Mouse (Mus musculus): Measurements from ENCODE around the gene Zfp189. TPM values are rescaled to one million over a fixed set of nuclear protein-coding genes. Genes with fewer than 3 reads are reported as not detected.
A peak's percentile ranks its signal among the peaks of the same experiment; 100 is the strongest.

The Zfp189 gene
- polyA plus RNA-seq, 1 experiment from 2014 or later = 3.1 TPM

- no peaks in the 10 kb centered on the region for H3K36me3 ChIP-seq (replicated peaks)
- ATAC-seq (ENCODE audit: insufficient read depth) = peak; percentile 47
- H3K4me3 ChIP-seq (replicated peaks) = no peak overlapping the region
- no peak overlapping the region for H3K9ac ChIP-seq
- H3K4me2 ChIP-seq = no peak overlapping the region
- 15% methylated on average over 3 of the region's 3 CpGs for WGBS (ENCODE audit: insufficient replicate concordance)
- no peak overlapping the region for H3K27ac ChIP-seq (replicated peaks)
- H3K27me3 ChIP-seq = no peaks in the 10 kb centered on the region
- no peaks in the 10 kb centered on the region for H3K4me1 ChIP-seq (replicated peaks)
- no peaks in the 10 kb centered on the region for H3K9me3 ChIP-seq (replicated peaks)
Observed at GRCm38 (mm10) chr4:49567613-49568012, 46.6 kb downstream of the Zfp189 start.

GRCm38 (mm10) chr4:49572194-49572593, 51.2 kb downstream of the Zfp189 start:
- Histone ChIP-seq H3K36me3 (replicated peaks) (no peaks in the 10 kb centered on the region), H3K4me2 (no peak overlapping the region), H3K4me3 (replicated peaks) (no peak overlapping the region), H3K27me3 (no peaks in the 10 kb centered on the region), H3K9me3 (replicated peaks) (no peaks in the 10 kb centered on the region), H3K4me1 (replicated peaks) (no peaks in the 10 kb centered on the region), H3K9ac (no peak overlapping the region), H3K27ac (replicated peaks) (no peak overlapping the region)
- ATAC-seq (ENCODE audit: insufficient read depth) = no peak
- 80% methylated on average over 4 of the region's 4 CpGs for WGBS (ENCODE audit: insufficient replicate concordance)

Other genes with a start within 250 kb of the Zfp189 start
- 0.30 and 0.76 TPM in 2 replicates for gene Acnat2, start 113.0 kb upstream of the Zfp189 start, polyA plus RNA-seq (2015; fragmentation: Nextera tagmentation; extraction: Ambion mirVana)
- gene Acnat1, start 47.3 kb upstream of the Zfp189 start, polyA plus RNA-seq (2015; fragmentation: Nextera tagmentation; extraction: Ambion mirVana) = 0.79 and 0.93 TPM in 2 replicates
- gene Baat, start 14.6 kb upstream of the Zfp189 start, polyA plus RNA-seq (2015; fragmentation: Nextera tagmentation; extraction: Ambion mirVana) = 1.5 and 2.2 TPM in 2 replicates
- gene Mrpl50, start 83 bp upstream of the Zfp189 start, polyA plus RNA-seq (2015; fragmentation: Nextera tagmentation; extraction: Ambion mirVana) = 50.6 and 51.5 TPM in 2 replicates
- 338 and 390 TPM in 2 replicates for gene Aldob, start 28.4 kb downstream of the Zfp189 start, polyA plus RNA-seq (2015; fragmentation: Nextera tagmentation; extraction: Ambion mirVana)
- gene Tmem246, start 76.7 kb downstream of the Zfp189 start, polyA plus RNA-seq (2015; fragmentation: Nextera tagmentation; extraction: Ambion mirVana) = 6.7 and 7.2 TPM in 2 replicates
- 14.1 and 14.2 TPM in 2 replicates for gene Rnf20, start 110.8 kb downstream of the Zfp189 start, polyA plus RNA-seq (2015; fragmentation: Nextera tagmentation; extraction: Ambion mirVana)
- gene Ppp3r2, start 160.8 kb downstream of the Zfp189 start, polyA plus RNA-seq (2015; fragmentation: Nextera tagmentation; extraction: Ambion mirVana) = not detected in 2 replicates

Measured in liver, embryonic 15.5 days (tissue).